Mouse (Mus musculus) midbrain, embryonic 12.5 days (tissue): ENCODE measurements around the gene Alox5. TPM values are rescaled to one million over a fixed set of nuclear protein-coding genes. Genes with fewer than 3 reads are reported as not detected.

ENCODE experiments used
- ATAC-seq: fragments of 200-750 bp; cut with Nextera tagmentation; 2 replicates; pipeline ENCODE4 v1.8.0; 2017; ENCODE audit warnings: low read depth, moderate TSS enrichment, moderate library complexity; ENCODE audit not compliant: low FRiP score
- H3K27ac ChIP-seq: fragments of 300-500 bp; sonication (generic); replicated peaks from 2 replicates; pipeline ENCODE4 v1.5.1; 2016; ENCODE audit warnings: mild to moderate bottlenecking
- H3K27me3 ChIP-seq: fragments of 300-500 bp; sonication (generic); 2 replicates; pipeline ENCODE4 v1.6.1; 2016; ENCODE audit warnings: mild to moderate bottlenecking
- H3K36me3 ChIP-seq: fragments of 300-500 bp; sonication (generic); 2 replicates; pipeline ENCODE4 v1.6.1; 2016
- H3K4me1 ChIP-seq: fragments of 300-500 bp; sonication (generic); 2 replicates; pipeline ENCODE4 v1.6.1; 2016
- H3K4me2 ChIP-seq: fragments of 300-500 bp; sonication (generic); replicated peaks from 2 replicates; pipeline ENCODE4 v1.6.1; 2016; ENCODE audit warnings: mild to moderate bottlenecking, moderate library complexity
- H3K4me3 ChIP-seq: fragments of 300-500 bp; sonication (generic); 2 replicates; pipeline ENCODE4 v1.5.1; 2016; ENCODE audit warnings: mild to moderate bottlenecking
- H3K9ac ChIP-seq: fragments of 300-500 bp; sonication (generic); replicated peaks from 2 replicates; pipeline ENCODE4 v1.6.1; 2016; ENCODE audit warnings: mild to moderate bottlenecking, moderate library complexity
- H3K9me3 ChIP-seq: fragments of 300-500 bp; sonication (generic); 2 replicates; pipeline ENCODE4 v1.6.1; 2016; ENCODE audit warnings: mild to moderate bottlenecking
- WGBS: fragments of 180-500 bp; shearing (Covaris S2); methylation state at CpG from one replicate; pipeline ENCODE4 v1.1.7; 2016; 5-methylcytosine and 5-hydroxymethylcytosine counted together
- polyA plus RNA-seq: library from polyadenylated mRNA; unstranded; fragments of >200 nt; fragmentation: Nextera tagmentation; extraction: Ambion mirVana; gene quantifications from 2 replicates; pipeline ENCODE4 v1.2.1, GENCODE M21; 2016

Alox5 gene
- polyA plus RNA-seq, 1 experiment from 2014 or later, result 0.93 TPM

GRCm38 (mm10) chr6:116401746-116402423 lies 59.1 kb downstream of the Alox5 start:
- no peak for ATAC-seq
- Histone ChIP-seq H3K27me3 (no peaks in the 10 kb centered on the region), H3K9me3 (no peaks in the 10 kb centered on the region), H3K4me2 (no peak overlapping the region), H3K9ac (no peak overlapping the region), H3K36me3 (peaks cover 20% of the 10 kb centered on the region), H3K4me1 (peaks cover 41% of the 10 kb centered on the region), H3K27ac (no peak overlapping the region), H3K4me3 (no peak overlapping the region)
- 96% methylated on average over 12 of the region's 12 CpGs for WGBS

- Histone ChIP-seq H3K4me2 (no peak overlapping the region), H3K27ac (peak overlapping the region; percentile 71)
- peak; percentile 21; the same call in 1 of the 2 replicates for ATAC-seq
Measured at GRCm38 (mm10) chr6:116398136-116398535, 62.8 kb downstream of the Alox5 start.

GRCm38 (mm10) chr6:116397621-116398020 lies 63.4 kb downstream of the Alox5 start:
- ATAC-seq, result peak; percentile 92
- H3K4me2 ChIP-seq, result no peak overlapping the region
- WGBS, result 17% methylated on average over 6 of the region's 6 CpGs

More at GRCm38 (mm10) chr6:116398136-116398535, 62.8 kb downstream of the Alox5 start:
- H3K4me1 ChIP-seq, result peaks cover 27% of the 10 kb centered on the region
- H3K36me3 ChIP-seq, result peaks cover 12% of the 10 kb centered on the region
- no peaks in the 10 kb centered on the region for H3K27me3 ChIP-seq
- H3K9me3 ChIP-seq, result no peaks in the 10 kb centered on the region
- WGBS, result 34% methylated on average over 2 of the region's 2 CpGs
- H3K9ac ChIP-seq, result no peak overlapping the region
- no peak overlapping the region for H3K4me3 ChIP-seq

GRCm38 (mm10) chr6:116394916-116395648 lies 65.9 kb downstream of the Alox5 start:
- Histone ChIP-seq H3K4me2 (no peak overlapping the region), H3K36me3 (no peaks in the 10 kb centered on the region), H3K27ac (no peak overlapping the region), H3K9me3 (no peaks in the 10 kb centered on the region), H3K27me3 (no peaks in the 10 kb centered on the region), H3K4me3 (no peak overlapping the region), H3K4me1 (peaks cover 27% of the 10 kb centered on the region), H3K9ac (no peak overlapping the region)
- 77% methylated on average over 1 of the region's 2 CpGs for WGBS
- ATAC-seq, result no peak

More at GRCm38 (mm10) chr6:116397621-116398020, 63.4 kb downstream of the Alox5 start:
- no peak overlapping the region for H3K9ac ChIP-seq
- no peak overlapping the region for H3K4me3 ChIP-seq
- H3K27ac ChIP-seq, result peak overlapping the region; percentile 71
- no peaks in the 10 kb centered on the region for H3K27me3 ChIP-seq
- no peaks in the 10 kb centered on the region for H3K9me3 ChIP-seq
- H3K4me1 ChIP-seq, result peaks cover 27% of the 10 kb centered on the region
- peaks cover 11% of the 10 kb centered on the region for H3K36me3 ChIP-seq

GRCm38 (mm10) chr6:116389481-116389880 lies 71.5 kb downstream of the Alox5 start:
- no peaks in the 10 kb centered on the region for H3K9me3 ChIP-seq
- H3K4me1 ChIP-seq, result peaks cover 16% of the 10 kb centered on the region
- no peaks in the 10 kb centered on the region for H3K27me3 ChIP-seq
- H3K4me2 ChIP-seq, result no peak overlapping the region
- no peak overlapping the region for H3K9ac ChIP-seq
- H3K36me3 ChIP-seq, result no peaks in the 10 kb centered on the region
- no peak for ATAC-seq
- H3K27ac ChIP-seq, result no peak overlapping the region
- H3K4me3 ChIP-seq, result no peak overlapping the region

GRCm38 (mm10) chr6:116388068-116388467 lies 72.9 kb downstream of the Alox5 start:
- no peaks in the 10 kb centered on the region for H3K27me3 ChIP-seq
- no peaks in the 10 kb centered on the region for H3K36me3 ChIP-seq
- H3K4me3 ChIP-seq, result no peak overlapping the region
- no peak for ATAC-seq
- H3K4me2 ChIP-seq, result no peak overlapping the region
- H3K27ac ChIP-seq, result no peak overlapping the region
- H3K9me3 ChIP-seq, result no peaks in the 10 kb centered on the region
- H3K4me1 ChIP-seq, result peaks cover 21% of the 10 kb centered on the region
- WGBS, result 91% methylated on average over 1 of the region's 1 CpGs
- no peak overlapping the region for H3K9ac ChIP-seq

GRCm38 (mm10) chr6:116386506-116386905 lies 74.5 kb downstream of the Alox5 start:
- Histone ChIP-seq H3K4me3 (no peak overlapping the region), H3K27me3 (no peaks in the 10 kb centered on the region), H3K36me3 (no peaks in the 10 kb centered on the region), H3K27ac (peak overlapping the region; percentile 67), H3K9ac (no peak overlapping the region), H3K9me3 (no peaks in the 10 kb centered on the region), H3K4me1 (peaks cover 21% of the 10 kb centered on the region), H3K4me2 (0 out of 2 replicates have a peak overlapping the region, but pooled peaks have one; percentile 7)
- ATAC-seq, result peak; percentile 38; the same call in 1 of the 2 replicates
- 46% methylated on average over 3 of the region's 3 CpGs for WGBS

GRCm38 (mm10) chr6:116386045-116386415 lies 74.9 kb downstream of the Alox5 start:
- 29% methylated on average over 4 of the region's 4 CpGs for WGBS
- no peak overlapping the region; the same call in 1 of the 2 replicates for H3K9ac ChIP-seq
- H3K4me2 ChIP-seq, result peak overlapping the region; percentile 29

GRCm38 (mm10) chr6:116385194-116386044 lies 75.6 kb downstream of the Alox5 start:
- 28% methylated on average over 5 of the region's 5 CpGs for WGBS
- Histone ChIP-seq H3K9ac (no peak overlapping the region), H3K4me1 (peaks cover 21% of the 10 kb centered on the region), H3K27me3 (no peaks in the 10 kb centered on the region), H3K9me3 (no peaks in the 10 kb centered on the region), H3K36me3 (no peaks in the 10 kb centered on the region), H3K4me3 (no peak overlapping the region), H3K4me2 (peak overlapping the region; percentile 29), H3K27ac (peak overlapping the region; percentile 67)
- ATAC-seq, result peak; percentile 5; the same call in 1 of the 2 replicates

More at GRCm38 (mm10) chr6:116386045-116386415, 74.9 kb downstream of the Alox5 start:
- Histone ChIP-seq H3K4me3 (no peak overlapping the region), H3K4me1 (peaks cover 21% of the 10 kb centered on the region), H3K9me3 (no peaks in the 10 kb centered on the region), H3K27ac (peak overlapping the region; percentile 67), H3K36me3 (no peaks in the 10 kb centered on the region), H3K27me3 (no peaks in the 10 kb centered on the region)
- peak; percentile 78 for ATAC-seq

- H3K4me2 ChIP-seq, result no peak overlapping the region
- peak; percentile 49; the same call in 1 of the 2 replicates for ATAC-seq
- H3K4me1 ChIP-seq, result peaks cover 21% of the 10 kb centered on the region
- H3K9ac ChIP-seq, result no peak overlapping the region
- H3K36me3 ChIP-seq, result no peaks in the 10 kb centered on the region
- H3K9me3 ChIP-seq, result no peaks in the 10 kb centered on the region
- no peaks in the 10 kb centered on the region for H3K27me3 ChIP-seq
- H3K4me3 ChIP-seq, result no peak overlapping the region
- 70% methylated on average over 10 of the region's 10 CpGs for WGBS
- H3K27ac ChIP-seq, result peak overlapping the region; percentile 60; the same call in 1 of the 2 replicates
Measured at GRCm38 (mm10) chr6:116383582-116383981, 77.4 kb downstream of the Alox5 start.

GRCm38 (mm10) chr6:116381605-116382004 lies 79.4 kb downstream of the Alox5 start:
- Histone ChIP-seq H3K9me3 (no peaks in the 10 kb centered on the region), H3K4me3 (no peak overlapping the region), H3K9ac (no peak overlapping the region), H3K27me3 (no peaks in the 10 kb centered on the region), H3K27ac (no peak overlapping the region), H3K4me2 (no peak overlapping the region), H3K4me1 (peaks cover 20% of the 10 kb centered on the region), H3K36me3 (no peaks in the 10 kb centered on the region)
- no peak for ATAC-seq
- WGBS, result 81% methylated on average over 2 of the region's 2 CpGs
